Mouse (Mus musculus): ENCODE results near the gene Cpne5.
A peak's percentile ranks its signal among the peaks of the same experiment; 100 is the strongest.
"Not testable (repeated sequence)": the region's sequence is repeated elsewhere in the genome, so short reads cannot be mapped to it uniquely, and the experiment has no call there.

The Cpne5 gene

DNA sequence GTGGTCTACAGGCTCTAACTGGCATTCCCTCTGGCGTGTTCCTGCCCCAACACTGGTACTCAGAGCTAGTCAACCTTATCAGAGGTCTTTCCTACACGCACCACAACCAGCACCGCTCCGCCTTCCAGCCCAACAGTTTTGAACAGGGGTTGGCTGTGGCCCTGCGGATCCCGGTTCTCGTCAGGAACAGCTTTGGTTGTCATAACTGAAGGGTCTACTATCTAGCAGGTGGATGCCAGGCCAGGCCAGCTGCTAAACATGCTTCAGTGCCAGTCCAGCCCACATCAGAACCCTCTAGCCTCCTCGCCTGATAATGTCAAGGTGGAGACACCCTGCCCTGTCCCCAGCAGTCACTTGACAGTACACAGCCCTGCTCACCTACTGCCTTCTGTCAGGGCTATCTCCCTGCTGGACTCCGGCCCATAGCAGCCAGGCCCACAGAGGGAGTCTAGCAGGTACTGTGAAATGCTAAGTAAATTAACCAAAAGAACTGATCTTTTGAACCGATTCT, 19.1 kb upstream of the Cpne5 start:
- no peak for DNase-seq (ENCODE audit: extremely low spot score)

DNA sequence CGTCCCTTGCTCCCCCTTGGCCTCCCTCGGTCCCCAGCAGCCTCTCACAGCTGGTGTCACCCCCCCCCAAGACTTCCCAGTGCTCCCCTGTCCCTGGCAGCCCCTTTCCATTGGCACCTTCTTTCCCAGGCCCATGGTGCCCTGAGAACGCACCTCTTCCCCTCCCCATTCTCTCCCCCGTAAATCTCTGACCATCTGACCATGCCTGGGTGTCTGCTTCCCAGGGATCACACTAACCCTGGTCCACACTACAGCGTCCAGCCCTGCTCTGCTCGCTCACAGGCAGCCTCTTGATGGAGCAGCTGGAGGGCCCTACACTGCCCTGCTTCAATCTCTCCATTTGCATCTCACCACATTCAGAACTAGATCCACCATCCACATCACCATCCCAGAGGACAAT, 18.5 kb upstream of the Cpne5 start:
- no peak for DNase-seq (ENCODE audit: extremely low spot score)

DNA sequence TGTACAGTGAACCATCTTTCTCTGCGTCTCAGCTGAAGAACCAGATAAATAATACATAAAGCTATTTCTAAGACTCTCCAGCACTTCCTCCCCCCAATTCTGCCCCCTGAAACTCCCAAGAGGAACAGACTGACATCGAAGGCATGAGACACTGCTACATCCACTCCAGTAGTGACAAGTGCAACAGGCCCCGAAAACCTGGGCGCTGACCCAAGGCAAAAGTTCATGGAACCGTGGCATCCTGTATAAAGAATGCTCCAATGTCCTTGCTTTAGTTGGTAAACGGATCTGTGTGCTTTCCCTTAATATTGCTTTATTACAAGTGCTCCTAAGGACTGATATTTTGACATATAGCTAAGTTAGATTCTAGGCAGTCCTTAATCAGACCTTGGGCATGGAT, 16.8 kb upstream of the Cpne5 start:
- DNase-seq (ENCODE audit: extremely low spot score) = not testable (repeated sequence)

DNA sequence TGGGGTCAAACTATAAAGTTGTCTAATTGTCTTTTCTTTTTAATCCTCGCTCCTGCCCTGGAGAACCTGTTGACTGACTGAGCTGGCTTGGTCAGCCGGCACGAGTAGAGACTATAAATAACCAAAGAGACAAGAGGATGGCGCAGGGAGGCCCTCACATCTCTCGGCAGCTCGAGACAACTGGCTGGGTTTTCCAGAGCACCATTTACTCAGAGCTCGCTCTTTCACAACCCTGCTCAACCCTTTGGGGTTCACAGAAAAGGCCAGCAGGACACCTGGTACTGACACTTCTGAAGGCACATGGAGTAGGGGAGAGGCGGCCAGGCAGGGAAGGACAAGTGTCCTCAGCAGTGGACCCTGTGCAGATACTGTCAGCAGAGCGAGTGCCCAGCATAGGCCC, 15.7 kb upstream of the Cpne5 start:
- DNase-seq (ENCODE audit: extremely low spot score) = no peak

DNA sequence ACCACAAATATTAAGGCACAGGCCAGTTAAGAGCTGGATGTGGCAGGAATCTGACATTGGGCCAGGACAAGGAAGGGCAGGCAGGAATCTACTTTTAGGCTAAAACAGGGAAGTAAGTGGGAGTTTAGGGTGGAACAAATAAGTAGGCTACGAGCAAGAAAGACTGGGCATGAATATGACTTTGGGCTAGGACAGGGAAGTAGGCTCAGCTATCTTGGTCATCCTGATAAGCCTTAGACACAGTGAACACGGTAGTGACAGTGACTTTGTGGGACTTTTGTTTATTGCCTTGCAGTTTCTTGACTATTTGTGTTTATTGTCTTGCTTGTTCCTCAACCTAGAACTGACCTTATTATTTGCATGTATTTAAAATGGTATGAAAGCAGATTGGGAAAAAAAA, 15.3 kb upstream of the Cpne5 start:
- DNase-seq (ENCODE audit: extremely low spot score) = no peak

DNA sequence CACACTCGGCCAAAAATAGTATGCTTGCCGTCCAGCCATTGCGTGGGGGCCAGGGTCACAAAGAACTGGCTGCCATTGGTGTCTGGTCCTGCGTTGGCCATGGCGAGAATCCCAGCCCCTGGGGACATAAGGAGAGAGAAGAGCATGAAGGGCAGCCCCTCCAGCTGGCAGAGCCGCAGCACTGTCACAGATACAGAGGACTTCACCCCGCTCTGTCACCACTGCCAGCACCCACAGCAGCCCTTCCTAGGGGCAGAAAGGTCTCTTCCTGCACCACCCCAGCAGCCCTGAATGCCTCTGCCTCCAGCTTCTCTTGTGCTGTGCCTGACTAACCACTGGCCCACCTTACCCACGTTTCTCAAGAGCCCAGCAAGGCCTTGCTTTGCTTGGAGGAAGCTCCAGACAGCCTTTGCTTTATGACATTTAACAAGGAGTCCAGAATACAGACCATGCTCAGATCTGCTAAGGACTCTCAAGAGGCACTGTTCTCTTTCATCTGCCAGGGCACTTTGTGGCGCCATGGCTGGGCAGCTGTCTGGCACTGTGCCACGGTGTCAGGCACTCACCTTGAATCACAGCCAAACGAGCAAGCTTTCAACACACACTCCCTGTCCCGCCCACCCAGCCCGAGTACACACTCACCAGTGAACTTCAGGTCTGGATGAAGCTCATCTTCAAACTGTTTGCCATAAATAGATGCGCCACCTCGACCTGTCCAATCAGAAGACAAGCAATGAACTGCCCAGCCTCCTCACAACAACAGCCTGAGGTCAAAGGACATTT, 13.8 kb upstream of the Cpne5 start:
- DNase-seq (ENCODE audit: extremely low spot score) = no peak

DNA sequence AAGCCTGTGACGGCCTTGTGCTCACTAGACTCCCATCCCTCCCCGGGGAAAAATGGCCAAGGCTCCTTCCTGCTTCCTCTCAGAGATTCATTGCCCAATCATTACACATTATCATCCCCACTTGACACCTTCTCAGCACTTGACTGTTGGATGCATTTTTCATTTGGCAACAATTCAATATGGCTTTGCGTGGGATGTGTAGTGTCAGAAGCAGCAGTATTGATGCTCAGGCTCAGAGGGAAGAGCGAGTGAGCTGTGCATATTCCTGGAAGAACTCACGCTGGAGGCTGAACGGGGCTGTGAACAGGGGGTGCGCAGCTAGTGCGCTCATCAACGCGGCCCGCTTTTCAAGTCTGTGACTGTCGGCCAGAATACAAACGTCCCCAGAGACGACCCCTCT, 13.0 kb upstream of the Cpne5 start:
- not testable (repeated sequence) for DNase-seq (ENCODE audit: extremely low spot score)

DNA sequence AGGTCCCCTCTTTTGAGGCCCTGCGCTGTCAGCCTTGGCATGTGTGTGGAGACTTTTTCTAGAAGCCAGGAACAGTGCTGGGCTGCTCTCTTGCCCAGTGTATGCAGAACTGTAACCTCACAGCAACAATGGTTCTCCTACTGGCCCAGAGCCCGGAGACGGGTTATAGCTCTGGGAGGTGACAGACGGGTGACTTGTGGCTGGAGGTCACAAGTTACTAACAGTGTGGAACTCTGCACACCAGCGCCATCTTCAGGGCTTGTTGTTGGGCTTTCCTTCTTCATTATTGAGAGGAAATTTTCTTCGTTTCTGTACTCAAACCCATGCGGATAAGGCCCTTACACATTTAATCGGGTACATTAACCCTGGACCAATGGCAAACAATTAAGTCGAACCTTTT, 11.5 kb upstream of the Cpne5 start:
- DNase-seq (ENCODE audit: extremely low spot score) = no peak

DNA sequence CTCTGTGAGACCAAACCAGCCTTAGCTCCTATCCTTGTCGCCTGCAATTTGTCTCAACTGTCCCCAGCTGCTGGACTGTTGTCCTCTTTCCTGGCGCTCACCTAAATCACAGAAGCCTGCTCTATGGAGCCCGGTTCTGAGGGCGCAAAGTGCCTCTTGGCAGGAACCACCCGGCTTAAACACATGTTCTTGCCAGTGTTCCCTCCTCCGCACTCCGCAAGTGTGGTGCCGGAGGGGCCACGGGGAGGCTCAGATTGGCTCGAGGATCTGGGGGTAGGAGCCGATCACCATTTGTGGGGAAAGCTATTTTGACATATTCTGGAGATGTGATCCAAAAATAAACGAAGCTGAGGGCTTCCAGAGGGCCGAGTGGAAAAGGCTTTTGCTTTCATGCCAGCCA, 9.9 kb upstream of the Cpne5 start:
- no peak for DNase-seq (ENCODE audit: extremely low spot score)

DNA sequence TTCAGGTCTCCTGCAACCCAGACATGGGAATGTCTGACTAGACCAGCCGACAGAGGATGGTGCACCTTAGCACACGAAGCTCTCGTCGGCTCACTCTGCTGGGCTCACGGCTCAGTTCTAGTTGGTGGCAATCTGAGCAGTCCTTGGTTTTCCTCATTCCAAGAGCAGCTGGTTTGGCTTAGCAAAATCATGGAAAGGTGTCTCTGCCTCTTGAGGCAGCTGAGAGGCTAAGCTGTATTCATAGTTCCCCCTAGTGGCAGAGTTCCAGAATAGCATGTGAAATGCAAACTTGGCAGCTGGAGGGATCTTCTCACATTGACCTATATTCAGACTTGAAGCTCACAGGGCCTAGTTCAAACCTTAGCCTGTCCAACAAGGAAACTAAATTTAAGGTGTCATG, 8.6 kb upstream of the Cpne5 start:
- DNase-seq (ENCODE audit: extremely low spot score) = peak; percentile 74

DNA sequence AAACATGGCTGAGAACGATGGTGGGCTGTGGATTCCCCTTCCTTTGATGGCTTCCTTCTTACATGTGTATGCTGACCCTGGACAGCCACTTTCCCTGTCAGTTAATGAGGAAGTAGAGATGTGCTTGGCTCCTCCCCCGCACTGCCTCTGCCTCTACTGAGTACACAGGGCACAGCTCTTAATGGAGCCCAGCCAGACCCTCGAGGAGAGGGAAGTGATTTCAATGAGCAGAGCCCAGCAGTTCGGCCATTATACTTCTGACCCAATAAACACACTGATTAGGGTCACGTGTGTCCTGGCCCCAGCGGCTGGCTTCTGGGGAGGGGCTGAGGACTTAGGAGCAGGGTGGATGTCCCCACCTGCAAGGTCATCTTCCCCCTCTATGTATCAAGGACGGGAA, 7.8 kb upstream of the Cpne5 start:
- DNase-seq (ENCODE audit: extremely low spot score) = no peak

DNA sequence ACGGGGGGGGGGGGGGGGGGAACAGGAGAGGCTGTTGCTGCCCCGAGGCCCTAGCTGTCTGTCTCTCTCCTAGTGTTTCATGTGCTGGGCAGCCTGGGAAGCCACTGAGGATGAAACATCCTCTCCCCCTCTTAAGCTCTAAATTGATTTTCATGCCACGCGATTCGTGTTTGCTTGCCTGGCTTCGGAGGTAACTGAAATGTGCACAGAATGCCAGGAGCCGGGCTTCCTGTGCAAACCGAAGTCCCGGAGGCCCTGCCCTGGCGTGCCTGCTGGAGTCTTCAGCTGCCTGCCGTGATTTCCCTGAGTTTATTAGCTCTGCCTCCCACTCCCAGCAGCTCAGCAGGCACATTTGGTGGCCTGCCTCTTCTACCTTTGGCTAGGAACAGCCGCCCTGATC, 6.9 kb upstream of the Cpne5 start:
- DNase-seq (ENCODE audit: extremely low spot score) = no peak

DNA sequence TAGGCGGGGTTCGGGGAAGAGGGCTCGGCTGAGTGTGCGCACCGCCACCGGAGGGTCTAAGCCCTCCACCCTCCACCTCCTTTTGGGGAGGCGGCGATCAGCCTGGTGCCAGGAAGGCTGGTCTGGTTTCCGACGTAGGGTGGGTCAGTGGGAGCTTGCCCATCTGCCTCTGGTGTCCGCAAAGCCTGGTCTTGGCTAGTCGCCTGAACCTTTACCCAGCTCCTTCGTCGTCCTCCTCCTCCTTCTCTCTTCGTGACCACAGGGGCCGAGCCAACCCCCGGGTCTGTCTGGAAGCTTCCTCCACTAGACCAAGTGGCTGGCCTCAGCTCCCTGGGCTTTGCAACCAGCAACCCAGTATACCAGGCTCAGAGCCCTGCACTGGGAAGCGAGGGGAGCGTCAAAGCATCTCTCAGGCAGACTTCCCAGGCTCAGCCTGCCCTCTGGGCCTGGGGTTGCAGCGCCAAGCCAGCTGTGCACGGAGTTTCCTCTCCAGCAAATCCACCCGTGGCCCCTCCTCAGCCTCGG, 516 bp upstream of the Cpne5 start:
- DNase-seq (ENCODE audit: extremely low spot score) = peak; percentile 51

DNA sequence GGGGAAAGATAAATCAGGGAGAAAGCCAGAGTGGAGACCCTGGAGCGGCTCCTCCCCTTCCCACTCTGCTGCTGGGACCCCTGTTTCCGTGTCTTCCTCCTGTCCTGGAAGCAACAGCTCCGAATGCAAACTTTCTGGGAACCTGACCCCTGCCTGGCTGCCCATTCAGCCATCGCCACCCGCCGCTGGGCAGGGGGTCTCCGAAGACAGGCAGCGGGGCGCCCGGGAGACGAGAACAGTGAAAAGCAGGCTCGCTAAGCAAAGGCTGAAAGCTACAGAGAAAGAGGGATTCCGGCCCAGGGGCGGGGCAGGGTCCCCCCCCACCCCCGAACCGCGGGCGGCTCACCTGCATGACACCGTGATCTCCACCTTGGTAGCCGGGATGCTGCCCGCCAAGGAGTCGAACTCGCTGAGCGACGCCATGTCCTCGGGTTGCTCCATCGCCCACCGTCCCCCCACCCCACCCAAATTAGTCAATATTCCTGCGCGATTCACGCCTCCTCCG, 648 bp downstream of the Cpne5 start:
- peak; percentile 52 for DNase-seq (ENCODE audit: extremely low spot score)

DNA sequence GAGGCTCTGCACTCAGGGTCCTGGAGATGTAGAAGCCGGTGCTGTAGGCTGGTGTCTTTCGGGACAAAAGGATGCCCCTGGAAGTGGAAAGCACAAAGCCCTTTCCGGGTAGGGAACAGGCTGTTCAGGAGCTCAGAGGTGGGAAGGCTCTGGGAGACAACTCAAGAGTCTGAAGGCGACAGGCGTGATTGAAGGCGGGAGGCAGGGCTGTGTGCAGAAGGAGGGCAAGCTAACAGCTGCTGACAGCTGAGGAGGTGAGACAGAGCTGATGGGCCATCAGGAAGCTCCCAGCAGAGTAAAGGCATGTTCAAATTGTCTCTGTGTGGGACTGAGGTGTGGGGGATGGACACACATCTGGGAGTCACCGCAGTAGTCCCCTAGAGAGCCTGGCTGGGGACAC, 1.9 kb downstream of the Cpne5 start:
- no peak for DNase-seq (ENCODE audit: extremely low spot score)

DNA sequence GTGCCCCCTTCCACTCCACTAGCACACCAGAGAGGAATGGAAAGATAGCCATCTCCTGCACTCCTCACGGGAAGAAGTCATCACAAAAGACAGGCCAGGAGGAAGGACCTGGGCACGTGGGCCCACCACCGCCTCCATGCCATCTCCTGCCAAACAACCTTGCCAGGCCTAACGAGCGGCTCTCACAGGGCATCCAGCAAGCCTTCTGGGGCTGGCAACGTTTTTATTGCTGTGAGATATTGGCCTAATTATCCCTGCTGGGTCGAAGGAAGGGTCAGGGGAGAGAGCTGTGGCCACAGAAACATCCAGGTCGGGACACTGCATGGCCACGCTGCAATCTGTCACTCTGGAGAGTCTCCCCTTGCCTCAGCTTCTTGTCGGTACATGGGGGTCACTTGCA, 6.9 kb downstream of the Cpne5 start:
- DNase-seq (ENCODE audit: extremely low spot score) = no peak

DNA sequence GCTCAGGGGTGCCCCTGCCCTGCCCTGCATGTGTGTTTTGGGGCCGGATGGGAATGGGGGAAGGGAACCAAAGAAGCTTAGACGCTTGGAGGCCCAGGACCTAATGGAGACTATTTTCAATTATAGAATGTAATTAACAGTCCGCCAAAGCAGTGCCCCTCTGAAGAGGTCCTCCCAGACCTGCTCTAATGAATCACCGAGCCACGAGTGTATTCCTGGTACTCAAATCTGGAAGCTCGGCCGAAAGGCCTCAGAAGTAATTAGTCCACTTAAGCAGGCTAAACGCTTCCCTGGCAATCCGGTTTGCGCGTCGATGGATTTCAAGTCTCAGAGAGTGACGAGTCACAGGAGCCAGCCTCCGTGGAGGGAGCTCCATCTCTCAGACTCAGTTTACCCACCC, 17.3 kb downstream of the Cpne5 start:
- no peak for DNase-seq (ENCODE audit: extremely low spot score)

DNA sequence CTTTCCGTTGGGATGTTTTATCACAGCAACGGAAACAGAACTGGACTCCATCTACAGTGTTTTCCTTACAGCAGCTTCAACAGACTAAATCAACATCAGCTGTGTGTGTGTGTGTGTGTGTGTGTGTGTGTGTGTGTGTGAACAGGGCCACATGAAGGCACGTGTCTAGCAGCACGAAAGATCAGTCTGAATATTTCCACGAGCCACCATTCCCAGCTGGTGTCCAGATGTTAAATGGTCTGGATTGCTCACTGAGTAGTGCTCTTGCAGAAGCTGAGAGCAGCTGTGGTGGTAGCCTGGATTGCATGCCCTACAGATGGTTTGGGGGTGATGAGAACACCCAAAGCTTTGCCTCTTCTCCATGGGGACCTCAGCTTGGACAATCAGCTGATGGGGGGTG, 19.9 kb downstream of the Cpne5 start:
- DNase-seq (ENCODE audit: extremely low spot score) = no peak

DNA sequence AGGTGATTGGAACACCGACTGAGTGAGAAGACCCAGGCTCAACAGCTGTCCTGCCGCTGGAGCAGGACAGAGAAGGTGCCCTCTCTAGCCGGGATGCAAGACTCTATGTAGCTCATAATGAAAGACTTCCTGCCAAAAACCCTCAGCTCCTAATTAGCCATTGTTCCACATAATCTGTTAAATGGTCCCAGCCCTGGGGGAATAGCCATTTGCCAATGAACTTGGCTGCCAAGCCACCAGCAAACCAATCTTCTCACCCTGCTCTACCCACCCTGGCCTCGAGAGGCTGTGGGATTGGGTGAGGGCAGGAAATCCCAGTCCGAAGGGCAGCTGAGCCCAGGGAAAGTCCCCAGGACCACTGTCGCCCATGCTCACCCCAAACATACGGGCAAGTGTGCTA, 21.9 kb downstream of the Cpne5 start:
- no peak for DNase-seq (ENCODE audit: extremely low spot score)

DNA sequence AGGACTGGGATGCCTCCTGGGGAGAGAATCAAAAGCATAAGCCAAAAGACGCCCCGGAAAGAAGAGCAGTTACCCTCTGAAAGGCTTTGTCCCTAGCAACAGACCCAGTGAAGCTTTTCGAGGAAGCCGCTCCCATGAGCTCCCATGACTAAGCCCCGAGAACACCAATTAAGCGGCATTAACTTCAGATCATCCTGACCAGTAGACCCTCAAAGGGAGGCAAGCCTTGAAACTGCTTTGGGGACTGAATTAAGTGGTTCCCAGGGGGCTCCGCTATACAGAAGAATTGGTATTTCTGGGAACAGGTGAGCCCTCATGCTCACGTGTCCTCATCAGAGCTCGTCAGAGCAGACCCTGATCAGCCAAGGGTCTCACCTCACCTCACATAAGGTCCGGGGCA, 23.3 kb downstream of the Cpne5 start:
- DNase-seq (ENCODE audit: extremely low spot score) = no peak

DNA sequence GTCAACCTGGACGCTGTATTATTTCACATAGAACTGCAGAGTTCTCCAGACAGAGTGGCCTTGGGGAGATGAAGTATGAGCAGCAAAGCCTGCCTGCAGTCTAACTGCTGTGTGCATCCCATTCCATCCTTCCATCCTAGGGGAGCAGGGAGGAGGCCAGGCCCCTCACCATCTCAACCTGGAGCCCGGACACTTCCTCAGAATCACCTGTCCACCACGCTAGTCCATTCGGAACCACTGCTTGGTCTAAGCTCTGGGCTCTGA, 23.8 kb downstream of the Cpne5 start:
- no peak for DNase-seq (ENCODE audit: extremely low spot score)

DNA sequence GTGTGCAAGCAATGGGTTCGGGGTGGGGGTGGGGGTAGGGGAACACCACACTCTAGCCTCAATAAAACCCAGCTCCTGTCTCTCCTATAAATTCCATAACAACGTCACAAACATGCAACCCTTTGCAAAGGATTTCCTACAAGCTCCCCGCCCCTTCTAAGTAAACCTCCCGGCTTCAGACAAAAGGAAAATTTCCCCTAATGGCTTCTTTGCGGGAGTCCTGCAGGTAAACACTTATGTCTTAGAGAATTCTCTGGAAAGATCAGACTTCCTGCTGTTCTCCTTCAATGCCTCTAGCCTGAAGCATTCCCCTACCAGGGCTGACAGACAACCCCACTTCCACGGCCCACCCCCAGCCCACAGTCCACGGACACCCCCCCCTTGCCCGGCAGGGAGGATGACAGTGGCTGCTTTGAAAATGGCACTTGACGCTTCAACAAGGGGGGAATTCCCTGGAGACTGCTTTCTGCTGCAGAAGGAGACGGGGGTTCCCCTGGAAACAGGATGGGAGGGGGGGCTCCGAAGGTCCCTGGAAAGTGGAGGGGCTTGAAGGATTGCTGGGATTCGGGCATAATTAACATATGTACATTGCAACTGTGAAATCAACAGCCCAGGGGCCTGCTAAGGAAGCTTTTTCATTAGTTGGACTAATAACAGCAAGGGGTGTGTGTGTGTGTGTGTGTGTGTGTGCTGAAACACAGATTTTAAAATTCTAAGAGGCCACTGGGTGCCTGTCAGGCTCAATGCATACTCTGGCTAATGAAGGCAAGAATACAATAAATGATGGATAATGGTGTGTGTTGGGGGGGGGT, 24.4 kb downstream of the Cpne5 start:
- DNase-seq (ENCODE audit: extremely low spot score) = no peak

DNA sequence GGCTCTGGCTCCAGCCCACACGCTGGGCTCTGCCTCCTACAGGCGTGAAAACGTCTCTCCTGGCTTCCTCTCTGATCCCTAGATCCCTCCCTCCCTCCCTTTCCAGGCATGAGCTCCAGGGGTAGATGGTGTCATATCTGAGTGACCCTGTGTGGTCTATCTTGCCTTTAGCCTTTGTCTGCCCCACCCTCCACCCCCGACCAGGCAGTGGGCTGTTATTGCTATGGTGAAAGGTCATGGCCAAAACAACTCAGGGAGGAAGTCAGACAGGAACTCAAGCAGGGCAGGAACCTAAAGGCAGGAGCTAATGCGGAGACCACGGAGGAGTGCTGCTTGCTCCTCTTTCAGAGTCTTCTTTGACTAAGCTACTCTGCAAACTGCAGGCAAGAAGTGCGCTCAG, 26.1 kb downstream of the Cpne5 start:
- DNase-seq (ENCODE audit: extremely low spot score) = no peak

All from embryo, embryonic 9.5 days (tissue).